In genomic region chr13:73743662-73744061, GRCm38 (mm10) we compare ENCODE assay signal across 12 mouse cellular contexts. TPM values are rescaled to one million over a fixed set of nuclear protein-coding genes. Genes with fewer than 3 reads are reported as not detected.
"Had no signal": no experiment of that assay in that cellular context is flagged by ENCODE, and none has a peak within 500 bp of the region (broad histone marks: within the 10 kb centered on the region; RNA-seq: fewer than 3 reads in every experiment).

No protein-coding gene starts in this region.

- H3K4me2 ChIP-seq: kidney, embryonic 15.5 days; liver, embryonic 11.5 days; liver, embryonic 15.5 days had no signal

- H3K9ac ChIP-seq: kidney, embryonic 15.5 days; liver, embryonic 15.5 days had no signal

- H3K4me3 ChIP-seq: kidney, embryonic 15.5 days; limb, embryonic 10.5 days; liver, embryonic 15.5 days had no signal

- H3K36me3 ChIP-seq: kidney, embryonic 15.5 days; limb, embryonic 10.5 days; liver, embryonic 15.5 days had no signal

- DNase-seq: kidney, adult 18-20 months; kidney, postnatal 14 days; lung, adult 2 months; lung, postnatal 36 days had no signal

- ATAC-seq: lung, postnatal 0 days had no signal

- H3K27ac ChIP-seq: kidney, embryonic 15.5 days; limb, embryonic 10.5 days; liver, embryonic 15.5 days had no signal

- H3K9me3 ChIP-seq: kidney, embryonic 15.5 days; limb, embryonic 10.5 days; liver, embryonic 15.5 days had no signal

- H3K27me3 ChIP-seq: kidney, embryonic 15.5 days; liver, embryonic 15.5 days had no signal

RNA-seq across cellular contexts. Expression of gene Slc6a19, which starts 39.0 kb away (rescaled TPM):
- total RNA-seq: left cerebral cortex, adult 18-20 months; megakaryocyte progenitor cell, adult 5-6 weeks had no signal
- polyA plus RNA-seq: limb, embryonic 10.5 days; limb, embryonic 14.5 days; lung, postnatal 0 days had no signal
